Mouse (Mus musculus) liver, adult 2 months (tissue): ENCODE results near the gene Rin3. TPM values are rescaled to one million over a fixed set of nuclear protein-coding genes. Genes with fewer than 3 reads are reported as not detected.
A peak's percentile ranks its signal among the peaks of the same experiment; 100 is the strongest.

Experiments used
- DNase-seq: peaks from one replicate; pipeline ENCODE4 v3.0.0-alpha.2; 2011; ENCODE audit warnings: low read depth, low spot score; ENCODE audit errors: extremely low read depth
- H3K27ac ChIP-seq: fragments of 200-500 bp; replicated peaks from 2 replicates; pipeline ENCODE4 v1.5.1; 2012; ENCODE audit warnings: low read depth, mild to moderate bottlenecking, control low read depth, inconsistent platforms, low read length; ENCODE audit not compliant: insufficient read depth
- H3K27me3 ChIP-seq: fragments of 200-500 bp; 2 replicates; pipeline ENCODE4 v1.6.1; 2012; ENCODE audit warnings: mild to moderate bottlenecking, moderate library complexity, low read length, inconsistent platforms; ENCODE audit not compliant: control insufficient read depth, insufficient read depth
- H3K36me3 ChIP-seq: fragments of 200-500 bp; 2 replicates; pipeline ENCODE4 v1.6.1; 2012; ENCODE audit warnings: low read length, inconsistent platforms; ENCODE audit not compliant: control insufficient read depth, insufficient read depth
- H3K4me1 ChIP-seq: fragments of 200-500 bp; 2 replicates; pipeline ENCODE4 v1.6.1; 2011; ENCODE audit warnings: low read length; ENCODE audit not compliant: control insufficient read depth, insufficient read depth
- H3K4me3 ChIP-seq: fragments of 200-500 bp; 2 replicates; pipeline ENCODE4 v1.5.1; 2011; ENCODE audit warnings: low read depth, mild to moderate bottlenecking, control low read depth, low read length, moderate library complexity; ENCODE audit not compliant: insufficient read depth
- H3K79me2 ChIP-seq: fragments of 200-500 bp; 2 replicates; pipeline ENCODE4 v1.6.1; 2012; ENCODE audit warnings: inconsistent platforms, mild to moderate bottlenecking, low read length, moderate library complexity; ENCODE audit not compliant: control insufficient read depth, insufficient read depth
- H3K9ac ChIP-seq: fragments of 200-500 bp; 2 replicates; pipeline ENCODE4 v1.6.1; 2012; ENCODE audit warnings: low read depth, mild to moderate bottlenecking, control low read depth, inconsistent platforms, low read length
- CTCF ChIP-seq: fragments of 200-500 bp; IDR thresholded peaks from 2 replicates; pipeline ENCODE4 v1.5.1; 2011; ENCODE audit warnings: low read depth, low read length, control low read depth
- POLR2A ChIP-seq: fragments of 200-500 bp; IDR thresholded peaks from 2 replicates; pipeline ENCODE4 v1.6.1; 2011; ENCODE audit warnings: low read length, control low read depth; ENCODE audit not compliant: insufficient read depth; ENCODE audit errors: extremely low read depth
- WGBS: fragments of 180-500 bp; shearing (Covaris S2); methylation state at CpG from one replicate; pipeline ENCODE4 v1.1.7; 2018; 5-methylcytosine and 5-hydroxymethylcytosine counted together
- polyA plus RNA-seq: library from polyadenylated mRNA; depleted of rRNA; stranded (reverse); fragments of >200 nt; gene quantifications from 2 replicates; pipeline ENCODE4 v1.2.3, GENCODE M21; 2012
- total RNA-seq: library from RNA; depleted of rRNA; stranded (reverse); fragments of >200 nt; gene quantifications from 2 replicates; pipeline ENCODE4 v1.2.3, GENCODE M21; 2014

The Rin3 gene
- total and polyA plus RNA-seq, 2 experiments: 4.9 to 8.4 TPM

GRCm38 (mm10) chr12:102324156-102324885, 41.5 kb downstream of the Rin3 start:
- no peak overlapping the region for H3K4me3 ChIP-seq
- peaks cover 4% of the 10 kb centered on the region; the same call in 1 of the 2 replicates for H3K36me3 ChIP-seq
- DNase-seq: no peak
- H3K27ac ChIP-seq: no peak overlapping the region
- WGBS: 69% methylated on average over 6 of the region's 6 CpGs
- no peak overlapping the region for H3K9ac ChIP-seq
- no peaks in the 10 kb centered on the region for H3K79me2 ChIP-seq
- peaks cover 23% of the 10 kb centered on the region for H3K4me1 ChIP-seq
- H3K27me3 ChIP-seq: no peaks in the 10 kb centered on the region
- TF ChIP-seq POLR2A (no peak), CTCF (no peak)

- WGBS: 13% methylated on average over 2 of the region's 2 CpGs
- no peak overlapping the region for H3K27ac ChIP-seq
- H3K9ac ChIP-seq: no peak overlapping the region
- no peaks in the 10 kb centered on the region for H3K27me3 ChIP-seq
- H3K4me1 ChIP-seq: peaks cover 18% of the 10 kb centered on the region
- peak; percentile 75 for DNase-seq
- no peak for TF ChIP-seq POLR2A
- TF ChIP-seq CTCF: no peak
- peaks cover 4% of the 10 kb centered on the region; the same call in 1 of the 2 replicates for H3K36me3 ChIP-seq
- no peak overlapping the region for H3K4me3 ChIP-seq
- no peaks in the 10 kb centered on the region for H3K79me2 ChIP-seq
Measured at GRCm38 (mm10) chr12:102324886-102325220, 42.0 kb downstream of the Rin3 start.

GRCm38 (mm10) chr12:102326753-102327340, 44.0 kb downstream of the Rin3 start:
- no peak for DNase-seq
- Histone ChIP-seq H3K27ac (no peak overlapping the region), H3K36me3 (peaks cover 5% of the 10 kb centered on the region), H3K79me2 (no peaks in the 10 kb centered on the region), H3K9ac (no peak overlapping the region), H3K27me3 (no peaks in the 10 kb centered on the region), H3K4me3 (no peak overlapping the region), H3K4me1 (peaks cover 13% of the 10 kb centered on the region)
- TF ChIP-seq POLR2A: no peak
- TF ChIP-seq CTCF: no peak
- WGBS: 90% methylated on average over 2 of the region's 2 CpGs

GRCm38 (mm10) chr12:102327525-102327924, 44.7 kb downstream of the Rin3 start:
- Histone ChIP-seq H3K27me3 (no peaks in the 10 kb centered on the region), H3K4me3 (no peak overlapping the region), H3K36me3 (peaks cover 5% of the 10 kb centered on the region), H3K79me2 (no peaks in the 10 kb centered on the region), H3K4me1 (peaks cover 13% of the 10 kb centered on the region), H3K9ac (no peak overlapping the region), H3K27ac (no peak overlapping the region)
- no peak for DNase-seq
- TF ChIP-seq CTCF: peak; percentile 18; the same call in 1 of the 2 replicates
- no peak for TF ChIP-seq POLR2A
- WGBS: 57% methylated on average over 4 of the region's 4 CpGs

- no peak overlapping the region for H3K27ac ChIP-seq
- peaks cover 11% of the 10 kb centered on the region for H3K4me1 ChIP-seq
- H3K79me2 ChIP-seq: no peaks in the 10 kb centered on the region
- H3K36me3 ChIP-seq: peaks cover 5% of the 10 kb centered on the region
- H3K9ac ChIP-seq: no peak overlapping the region
- no peak for DNase-seq
- WGBS: 93% methylated on average over 4 of the region's 4 CpGs
- H3K27me3 ChIP-seq: no peaks in the 10 kb centered on the region
- TF ChIP-seq CTCF (no peak), POLR2A (no peak)
- H3K4me3 ChIP-seq: no peak overlapping the region
Measured at GRCm38 (mm10) chr12:102328090-102328489, 45.2 kb downstream of the Rin3 start.

GRCm38 (mm10) chr12:102330188-102330587, 47.3 kb downstream of the Rin3 start:
- Histone ChIP-seq H3K4me1 (no peaks in the 10 kb centered on the region), H3K27ac (no peak overlapping the region), H3K27me3 (no peaks in the 10 kb centered on the region), H3K36me3 (peaks cover 5% of the 10 kb centered on the region), H3K4me3 (no peak overlapping the region), H3K79me2 (no peaks in the 10 kb centered on the region), H3K9ac (no peak overlapping the region)
- TF ChIP-seq CTCF (no peak), POLR2A (no peak)
- WGBS: 93% methylated on average over 4 of the region's 4 CpGs
- no peak for DNase-seq
